Mouse (Mus musculus): Measurements from ENCODE around the gene Mrc2.

Gene Mrc2

GRCm38 (mm10) chr11:105350643-105351042, 58.2 kb downstream of the Mrc2 start:
- no peak for DNase-seq

GRCm38 (mm10) chr11:105352152-105352551, 59.7 kb downstream of the Mrc2 start:
- DNase-seq, result peak; percentile 48

GRCm38 (mm10) chr11:105352954-105353890, 60.8 kb downstream of the Mrc2 start:
- peak; percentile 94 for DNase-seq

GRCm38 (mm10) chr11:105353891-105354280, 61.4 kb downstream of the Mrc2 start:
- DNase-seq, result no peak

GRCm38 (mm10) chr11:105356301-105356700, 63.9 kb downstream of the Mrc2 start:
- DNase-seq, result no peak

GRCm38 (mm10) chr11:105362041-105362765, 69.8 kb downstream of the Mrc2 start:
- DNase-seq, result no peak

GRCm38 (mm10) chr11:105362946-105363597, 70.6 kb downstream of the Mrc2 start:
- DNase-seq, result peak; percentile 93

GRCm38 (mm10) chr11:105363598-105364385, 71.3 kb downstream of the Mrc2 start:
- DNase-seq, result peak; percentile 78

- DNase-seq, result peak; percentile 61
These were observed 72.1 kb downstream of the Mrc2 start for GRCm38 (mm10) chr11:105364386-105365065.

GRCm38 (mm10) chr11:105365611-105366010, 73.2 kb downstream of the Mrc2 start:
- no peak for DNase-seq

- no peak for DNase-seq
These were observed 73.6 kb downstream of the Mrc2 start for GRCm38 (mm10) chr11:105366051-105366450.

- no peak for DNase-seq
These were observed 74.7 kb downstream of the Mrc2 start for GRCm38 (mm10) chr11:105367163-105367562.

- no peak for DNase-seq
These were observed 76.4 kb downstream of the Mrc2 start for GRCm38 (mm10) chr11:105368833-105369232.

- DNase-seq, result peak; percentile 64
These were observed 77.3 kb downstream of the Mrc2 start for GRCm38 (mm10) chr11:105369526-105370386.

- peak; percentile 38 for DNase-seq
These were observed 79.4 kb downstream of the Mrc2 start for GRCm38 (mm10) chr11:105371818-105372217.

GRCm38 (mm10) chr11:105373881-105374280, 81.4 kb downstream of the Mrc2 start:
- peak; percentile 52 for DNase-seq

GRCm38 (mm10) chr11:105374526-105375175, 82.2 kb downstream of the Mrc2 start:
- no peak for DNase-seq

- no peak for DNase-seq
These were observed 83.4 kb downstream of the Mrc2 start for GRCm38 (mm10) chr11:105375821-105376235.

- DNase-seq, result no peak
These were observed 92.8 kb downstream of the Mrc2 start for GRCm38 (mm10) chr11:105385266-105385665.

- no peak for DNase-seq
These were observed 96.2 kb downstream of the Mrc2 start for GRCm38 (mm10) chr11:105388636-105389035.

All from kidney, postnatal 10 days (tissue).